Mouse (Mus musculus) brain, embryonic 14.5 days (tissue): ENCODE results near the gene Ryr1.
A peak's percentile ranks its signal among the peaks of the same experiment; 100 is the strongest.

Experiments
- CTCF ChIP-seq: fragments of 200-500 bp; IDR thresholded peaks from 2 replicates; pipeline ENCODE4 v1.5.1; 2012; ENCODE audit warnings: inconsistent platforms, mild to moderate bottlenecking, moderate library complexity, borderline replicate concordance; ENCODE audit not compliant: insufficient read depth, insufficient read length; ENCODE audit errors: extremely low read depth
- POLR2A ChIP-seq: fragments of 200-500 bp; IDR thresholded peaks from 2 replicates; pipeline ENCODE4 v1.6.1; 2012; ENCODE audit warnings: mild to moderate bottlenecking, inconsistent platforms, borderline replicate concordance; ENCODE audit not compliant: poor library complexity, insufficient read depth, insufficient read length, severe bottlenecking; ENCODE audit errors: extremely low read depth

DNA sequence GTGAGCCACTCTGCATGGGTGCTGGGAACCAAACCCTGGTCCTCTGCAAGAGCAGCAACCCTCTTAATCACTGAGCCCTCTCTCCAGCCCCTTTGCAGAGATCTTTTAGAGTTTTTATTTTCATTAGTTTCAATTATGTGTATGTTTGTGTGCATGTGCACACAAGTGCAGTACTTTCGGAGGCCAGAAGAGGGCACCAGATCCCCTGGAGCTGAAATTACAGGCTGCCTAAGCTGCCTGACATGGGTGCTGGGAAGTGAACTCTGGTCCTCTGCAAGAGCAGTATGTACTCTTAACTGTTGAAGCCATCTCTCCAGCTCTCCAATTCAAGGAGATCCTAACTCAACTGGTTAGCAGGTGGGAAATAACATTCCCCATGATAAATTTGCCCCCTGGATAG lies 110.0 kb downstream of the Ryr1 start:
- TF ChIP-seq CTCF (peak; percentile 30; the same call in 1 of the 2 replicates), POLR2A (no peak)
